In genomic region chr3:24784108-24784507, GRCm38 (mm10) we compare ENCODE assay signal across 20 mouse cellular contexts.
DNase-seq lines count a peak whose midpoint lies in the region; ATAC-seq and TF ChIP-seq lines count a peak whose summit lies in the region.
"Had no signal": no experiment of that assay in that cellular context is flagged by ENCODE, and none has a peak within 500 bp of the region (broad histone marks: within the 10 kb centered on the region; RNA-seq: fewer than 3 reads in every experiment).

No protein-coding gene starts in this region.

- no peak for ATAC-seq in intestine, postnatal 0 days
- no peak for ATAC-seq in intestine, embryonic 16.5 days
- peak; percentile 53 for ATAC-seq in liver, postnatal 0 days
- ATAC-seq in liver, embryonic 12.5 days, result no peak
- ATAC-seq: forebrain, embryonic 14.5 days had no signal

- H3K9me3 ChIP-seq in intestine, postnatal 0 days (ENCODE audit: control insufficient read depth), result no peaks in the 10 kb centered on the region
- H3K9me3 ChIP-seq in intestine, embryonic 16.5 days (ENCODE audit: control insufficient read depth, low read length), result no peaks in the 10 kb centered on the region
- no peaks in the 10 kb centered on the region for H3K9me3 ChIP-seq in liver, postnatal 0 days (ENCODE audit: low read length)
- H3K9me3 ChIP-seq in liver, embryonic 12.5 days (replicated peaks), result no peaks in the 10 kb centered on the region
- H3K9me3 ChIP-seq in CH12.LX (replicated peaks; ENCODE audit: low read length), result peaks cover 28% of the 10 kb centered on the region
- H3K9me3 ChIP-seq: embryonic facial prominence, embryonic 15.5 days; forebrain, embryonic 10.5 days; heart, embryonic 10.5 days; hindbrain, embryonic 12.5 days had no signal

- no peak overlapping the region for H3K4me3 ChIP-seq in intestine, postnatal 0 days (ENCODE audit: low read depth, low read length)
- H3K4me3 ChIP-seq in intestine, embryonic 16.5 days (ENCODE audit: low read length), result no peak overlapping the region
- no peak overlapping the region for H3K4me3 ChIP-seq in liver, postnatal 0 days (ENCODE audit: low read depth, low read length)
- no peak overlapping the region for H3K4me3 ChIP-seq in liver, embryonic 12.5 days
- no peak overlapping the region for H3K4me3 ChIP-seq in CH12.LX (replicated peaks in 1 of 3; ENCODE audit: low read depth in 2 of 3, low read length in 2 of 3, poor library complexity in 1 of 3)
- H3K4me3 ChIP-seq: erythroblast, embryonic 14.5 days; forebrain, embryonic 10.5 days; heart, embryonic 10.5 days; hindbrain, embryonic 12.5 days had no signal

- no peak for TF ChIP-seq EP300 in liver, postnatal 0 days (IDR thresholded peaks at IDR 0.05; ENCODE audit: low read depth)
- TF ChIP-seq EP300 in CH12.LX (IDR thresholded peaks at IDR 0.05; ENCODE audit: low read length), result no peak

- WGBS in intestine, postnatal 0 days, result 82% methylated on average over 3 of the region's 3 CpGs
- 88% methylated on average over 3 of the region's 3 CpGs for WGBS in intestine, embryonic 16.5 days
- WGBS in liver, postnatal 0 days (ENCODE audit: insufficient replicate concordance), result 71% methylated on average over 3 of the region's 3 CpGs
- WGBS in liver, embryonic 12.5 days (ENCODE audit: insufficient replicate concordance), result 63% methylated on average over 3 of the region's 3 CpGs

- DNase-seq in liver, postnatal 0 days, result no peak
- DNase-seq in CH12.LX (ENCODE audit: extremely low read depth), result no peak
- no peak for DNase-seq in urinary bladder, postnatal 25 days (ENCODE audit: low spot score)
- no peak for DNase-seq in gastrocnemius, adult 18-20 months (ENCODE audit: low spot score)
- DNase-seq: adrenal gland, adult 8-10 months; adrenal gland, postnatal 36 days; cerebellum, adult 2 months; cerebellum, postnatal 10 days; gastrocnemius, postnatal 36 days; heart, adult 18-20 months; heart, postnatal 4 days had no signal

- dilution Hi-C loops in CH12.LX (cut with MboI; ENCODE audit: extremely low pct_ligation_motif_present, extremely low pct_unique_long_range_greater_than_20kb, low sequenced_read_pairs), result no loop called here

- no peak for TF ChIP-seq CTCF in intestine, postnatal 0 days (IDR thresholded peaks at IDR 0.05; ENCODE audit: low read depth)
- no peak for TF ChIP-seq CTCF in liver, postnatal 0 days (IDR thresholded peaks at IDR 0.05; ENCODE audit: low read depth)
- no peak for TF ChIP-seq CTCF in CH12.LX (conservative IDR thresholded peaks at IDR 0.05 in 1 of 2, IDR thresholded peaks at IDR 0.05 in 1 of 2; ENCODE audit: low read depth in 2 of 2, low read length in 2 of 2)

- TF ChIP-seq RAD21 in CH12.LX (IDR thresholded peaks at IDR 0.05; ENCODE audit: low read depth, low read length), result no peak

- no peak overlapping the region for H3K27ac ChIP-seq in intestine, postnatal 0 days (ENCODE audit: low read depth, low read length)
- no peak overlapping the region for H3K27ac ChIP-seq in intestine, embryonic 16.5 days (ENCODE audit: low read length)
- H3K27ac ChIP-seq in liver, postnatal 0 days (ENCODE audit: low read depth), result peak overlapping the region; percentile 92; the same call in 1 of the 2 replicates
- H3K27ac ChIP-seq in liver, embryonic 12.5 days, result no peak overlapping the region
- H3K27ac ChIP-seq in CH12.LX (ENCODE audit: insufficient read depth, low read depth), result no peak overlapping the region
- H3K27ac ChIP-seq: embryonic facial prominence, embryonic 15.5 days; forebrain, embryonic 10.5 days; heart, embryonic 10.5 days had no signal

- H3K9ac ChIP-seq in intestine, postnatal 0 days (ENCODE audit: low read depth, low read length), result no peak overlapping the region
- no peak overlapping the region for H3K9ac ChIP-seq in intestine, embryonic 16.5 days (ENCODE audit: low read depth, low read length)
- no peak overlapping the region for H3K9ac ChIP-seq in liver, postnatal 0 days (replicated peaks)
- H3K9ac ChIP-seq in liver, embryonic 12.5 days, result no peak overlapping the region
- no peak overlapping the region for H3K9ac ChIP-seq in CH12.LX (ENCODE audit: insufficient read depth, low read depth)
- H3K9ac ChIP-seq: embryonic facial prominence, embryonic 15.5 days; hindbrain, embryonic 12.5 days had no signal

- no peak for TF ChIP-seq POLR2A in CH12.LX (IDR thresholded peaks at IDR 0.05; ENCODE audit: low read depth, low read length)

- H3K4me2 ChIP-seq in intestine, postnatal 0 days (replicated peaks; ENCODE audit: low read depth), result peak overlapping the region; percentile 70; the same call in 1 of the 2 replicates
- no peak overlapping the region for H3K4me2 ChIP-seq in intestine, embryonic 16.5 days (ENCODE audit: low read depth, low read length)
- no peak overlapping the region for H3K4me2 ChIP-seq in liver, postnatal 0 days (ENCODE audit: low read depth, low read length)
- H3K4me2 ChIP-seq in liver, embryonic 12.5 days, result no peak overlapping the region
- H3K4me2 ChIP-seq in CH12.LX (ENCODE audit: insufficient read depth, low read depth, poor library complexity, severe bottlenecking), result peak overlapping the region; percentile 15; the same call in 1 of the 2 replicates
- H3K4me2 ChIP-seq: hindbrain, embryonic 12.5 days had no signal

- no peaks in the 10 kb centered on the region for H3K27me3 ChIP-seq in intestine, postnatal 0 days (replicated peaks; ENCODE audit: control insufficient read depth, insufficient read depth, low read length)
- H3K27me3 ChIP-seq in intestine, embryonic 16.5 days (replicated peaks; ENCODE audit: control insufficient read depth, insufficient read depth, low read length), result no peaks in the 10 kb centered on the region
- no peaks in the 10 kb centered on the region for H3K27me3 ChIP-seq in liver, postnatal 0 days (ENCODE audit: insufficient read depth, low read length)
- no peaks in the 10 kb centered on the region for H3K27me3 ChIP-seq in liver, embryonic 12.5 days (replicated peaks)
- no peaks in the 10 kb centered on the region for H3K27me3 ChIP-seq in CH12.LX (replicated peaks)
- H3K27me3 ChIP-seq: embryonic facial prominence, embryonic 15.5 days; hindbrain, embryonic 12.5 days had no signal

- no peaks in the 10 kb centered on the region for H3K4me1 ChIP-seq in intestine, postnatal 0 days (replicated peaks; ENCODE audit: control insufficient read depth, insufficient read depth, low read length)
- no peaks in the 10 kb centered on the region for H3K4me1 ChIP-seq in intestine, embryonic 16.5 days (ENCODE audit: control insufficient read depth, insufficient read depth, low read length)
- 0 out of 2 replicates have a peak, but pooled peaks cover 2% of the 10 kb centered on the region for H3K4me1 ChIP-seq in liver, postnatal 0 days (ENCODE audit: insufficient read depth)
- no peaks in the 10 kb centered on the region for H3K4me1 ChIP-seq in liver, embryonic 12.5 days
- H3K4me1 ChIP-seq in CH12.LX (ENCODE audit: control insufficient read depth in 1 of 2, insufficient read depth in 2 of 2), result no peaks in the 10 kb centered on the region
- H3K4me1 ChIP-seq: embryonic facial prominence, embryonic 15.5 days; hindbrain, embryonic 12.5 days had no signal

- H3K36me3 ChIP-seq in intestine, postnatal 0 days (ENCODE audit: control insufficient read depth, insufficient read depth), result no peaks in the 10 kb centered on the region
- H3K36me3 ChIP-seq in intestine, embryonic 16.5 days (ENCODE audit: control insufficient read depth, insufficient read depth, low read length), result no peaks in the 10 kb centered on the region
- H3K36me3 ChIP-seq in liver, postnatal 0 days (replicated peaks; ENCODE audit: insufficient read depth, low read length), result no peaks in the 10 kb centered on the region
- H3K36me3 ChIP-seq in liver, embryonic 12.5 days, result no peaks in the 10 kb centered on the region
- no peaks in the 10 kb centered on the region for H3K36me3 ChIP-seq in CH12.LX (replicated peaks in 1 of 2; ENCODE audit: control insufficient read depth in 1 of 2, insufficient read depth in 1 of 2, low read length in 1 of 2)
- H3K36me3 ChIP-seq: embryonic facial prominence, embryonic 15.5 days; forebrain, embryonic 10.5 days; heart, embryonic 10.5 days; hindbrain, embryonic 12.5 days had no signal

- no peaks in the 10 kb centered on the region for H3K79me2 ChIP-seq in CH12.LX (replicated peaks; ENCODE audit: control insufficient read depth, extremely low read depth, insufficient read depth, poor library complexity, severe bottlenecking)

- in situ Hi-C loops in CH12.LX (cut with MboI; ENCODE audit: low pct_ligation_motif_present, low pct_unique_long_range_greater_than_20kb, low sequenced_read_pairs), result no loop called here

TF ChIP-seq in CH12.LX, 34 proteins besides CTCF, POLR2A, EP300 and RAD21:
- TF ChIP-seq IRF4 (IDR thresholded peaks at IDR 0.05; ENCODE audit: low read depth, low read length) (no peak), TCF12 (IDR thresholded peaks at IDR 0.05; ENCODE audit: low read depth, low read length) (no peak), KAT2A (IDR thresholded peaks at IDR 0.05; ENCODE audit: insufficient replicate concordance, low read length) (no peak), ZKSCAN1 (IDR thresholded peaks at IDR 0.05; ENCODE audit: borderline replicate concordance, low read depth, low read length) (no peak), UBTF (IDR thresholded peaks at IDR 0.05; ENCODE audit: low read depth, low read length) (no peak), JUN (IDR thresholded peaks at IDR 0.05; ENCODE audit: insufficient read depth, low read depth, low read length) (no peak), PAX5 (IDR thresholded peaks at IDR 0.05; ENCODE audit: low read length) (no peak), USF1 (IDR thresholded peaks at IDR 0.05; ENCODE audit: low read depth, low read length) (no peak), ZNF384 (IDR thresholded peaks at IDR 0.05; ENCODE audit: low read depth, low read length) (no peak), JUND (conservative IDR thresholded peaks at IDR 0.05; ENCODE audit: low read depth, low read length) (no peak), USF2 (conservative IDR thresholded peaks at IDR 0.05; ENCODE audit: low read depth, low read length) (no peak)
TF ChIP-seq in CH12.LX: peak in this region for 0.

Comparison
In these comparisons a context has a peak if more than half of its experiments do, and no peak if none do; other contexts are left out.
1. H3K4me2 ChIP-seq: peak in intestine, postnatal 0 days (single experiment) and CH12.LX (single experiment); none in intestine, embryonic 16.5 days (single experiment), liver, postnatal 0 days (single experiment) and liver, embryonic 12.5 days (single experiment).